Mouse (Mus musculus) ovary, adult 10 weeks (tissue): ENCODE measurements around the gene Prpf38a. TPM values are rescaled to one million over a fixed set of nuclear protein-coding genes. Genes with fewer than 3 reads are reported as not detected.

Source experiments
- polyA plus RNA-seq: library from polyadenylated mRNA; stranded (reverse); fragments of 350-450 nt; fragmentation: Illumina TruSeq; extraction: RNeasy Lipid Tissue Mini Kit (QIAGEN cat#74804); gene quantifications from one replicate; pipeline ENCODE4 v1.2.3, GENCODE M21; 2014

Gene Prpf38a
- 82.1 TPM for polyA plus RNA-seq

GRCm38 (mm10) chr4:108578840-108579742 is at the start of gene Prpf38a, which contains the start of gene Orc1:
TSS of gene Prpf38a (minus strand) at chr4:108579336.
TSS of gene Orc1 (plus strand) at chr4:108579423.

GRCm38 (mm10) chr4:108619587-108620341 is 40.6 kb upstream of the Prpf38a start, which contains the start of gene Cc2d1b:
TSS of gene Cc2d1b (plus strand) at chr4:108619940.

Other genes starting within 250 kb of the Prpf38a start
- not detected for gene Shisal2a, start 196.0 kb downstream of the Prpf38a start, polyA plus RNA-seq
- gene Gpx7, start 172.4 kb downstream of the Prpf38a start, polyA plus RNA-seq, result 9.2 TPM
- 418 TPM for gene Tut4, start 119.9 kb downstream of the Prpf38a start, polyA plus RNA-seq
- 7.4 TPM for gene Orc1, start 87 bp upstream of the Prpf38a start, polyA plus RNA-seq
- 46.4 TPM for gene Cc2d1b, start 40.6 kb upstream of the Prpf38a start, polyA plus RNA-seq
- 0.34 TPM for gene 3110021N24Rik, start 140.3 kb upstream of the Prpf38a start, polyA plus RNA-seq
- gene Zfyve9, start 201.5 kb upstream of the Prpf38a start, polyA plus RNA-seq, result 85.1 TPM